Mouse (Mus musculus): ENCODE measurements at regions not wholly inside any gene's neighbourhood (a gene's known extent, or its start where the extent isn't known, plus 50 kb on each side); places are given as distances from the start of the nearest gene placed in this dataset.
A peak's percentile ranks its signal among the peaks of the same experiment; 100 is the strongest.
"Not testable (repeated sequence)": the region's sequence is repeated elsewhere in the genome, so short reads cannot be mapped to it uniquely, and the experiment has no call there.

GRCm38 (mm10) chr7:60733331-60733994 lies 593.4 kb upstream of the Snrpn start:
- not testable (repeated sequence) for H3K27ac ChIP-seq (replicated peaks; ENCODE audit: low read depth, low read length); ATAC-seq (ENCODE audit: low read depth)
- DNase-seq (ENCODE audit: low spot score), result peak; percentile 27

GRCm38 (mm10) chr7:60728108-60728721 lies 588.2 kb upstream of the Snrpn start:
- not testable (repeated sequence) for H3K9ac ChIP-seq (ENCODE audit: low read depth, low read length); H3K27me3 ChIP-seq (replicated peaks; ENCODE audit: control insufficient read depth, insufficient read depth, low read length); ATAC-seq (ENCODE audit: low read depth); H3K4me1 ChIP-seq (ENCODE audit: control insufficient read depth, insufficient read depth, low read length); H3K9me3 ChIP-seq (ENCODE audit: control insufficient read depth, low read length); H3K27ac ChIP-seq (replicated peaks; ENCODE audit: low read depth, low read length); H3K36me3 ChIP-seq (ENCODE audit: control insufficient read depth, insufficient read depth, low read length); H3K4me3 ChIP-seq (ENCODE audit: low read depth, low read length); H3K4me2 ChIP-seq (ENCODE audit: low read depth, low read length)
- WGBS, result 15% methylated on average over 5 of the region's 5 CpGs
- peak; percentile 16 for DNase-seq (ENCODE audit: low spot score)

More at GRCm38 (mm10) chr7:60733331-60733994, 593.4 kb upstream of the Snrpn start:
- peak overlapping the region; percentile 22; the same call in 1 of the 2 replicates for H3K4me3 ChIP-seq (ENCODE audit: low read depth, low read length)
- peak overlapping the region; percentile 37 for H3K4me2 ChIP-seq (ENCODE audit: low read depth, low read length)
- not testable (repeated sequence) for H3K9me3 ChIP-seq (ENCODE audit: control insufficient read depth, low read length); H3K27me3 ChIP-seq (replicated peaks; ENCODE audit: control insufficient read depth, insufficient read depth, low read length); H3K36me3 ChIP-seq (ENCODE audit: control insufficient read depth, insufficient read depth, low read length); H3K4me1 ChIP-seq (ENCODE audit: control insufficient read depth, insufficient read depth, low read length); H3K9ac ChIP-seq (ENCODE audit: low read depth, low read length)
- WGBS, result 53% methylated on average over 20 of the region's 20 CpGs

Data from embryonic facial prominence, embryonic 14.5 days (tissue).